Mouse (Mus musculus) embryonic facial prominence, embryonic 11.5 days (tissue): Measurements from ENCODE around the gene Zfpl1. TPM values are rescaled to one million over a fixed set of nuclear protein-coding genes. Genes with fewer than 3 reads are reported as not detected.
A peak's percentile ranks its signal among the peaks of the same experiment; 100 is the strongest.

Source experiments
- ATAC-seq: fragments of 200-750 bp; cut with Nextera tagmentation; replicated peaks from 2 replicates; pipeline ENCODE4 v1.8.0; 2017; ENCODE audit warnings: low read depth; ENCODE audit not compliant: insufficient number of reproducible peaks, low FRiP score, low TSS enrichment
- DNase-seq: peaks from one replicate; pipeline ENCODE4 v3.0.0-alpha.2; 2015; ENCODE audit warnings: low spot score
- H3K27ac ChIP-seq: fragments of 300-500 bp; sonication (generic); replicated peaks from 2 replicates; pipeline ENCODE4 v1.5.1; 2014; ENCODE audit warnings: mild to moderate bottlenecking, low read depth, low read length, control low read depth
- H3K27me3 ChIP-seq: fragments of 300-500 bp; sonication (generic); 2 replicates; pipeline ENCODE4 v1.6.1; 2014; ENCODE audit warnings: mild to moderate bottlenecking, low read length, moderate library complexity, mixed read lengths; ENCODE audit not compliant: control insufficient read depth, insufficient read depth
- H3K36me3 ChIP-seq: fragments of 300-500 bp; sonication (generic); replicated peaks from 2 replicates; pipeline ENCODE4 v1.6.1; 2014; ENCODE audit warnings: low read depth, mild to moderate bottlenecking, low read length, moderate library complexity, mixed read lengths; ENCODE audit not compliant: control insufficient read depth, insufficient read depth
- H3K4me1 ChIP-seq: fragments of 300-500 bp; sonication (generic); 2 replicates; pipeline ENCODE4 v1.6.1; 2014; ENCODE audit warnings: low read length, mixed read lengths; ENCODE audit not compliant: control insufficient read depth, insufficient read depth
- H3K4me2 ChIP-seq: fragments of 300-500 bp; sonication (generic); 2 replicates; pipeline ENCODE4 v1.6.1; 2014; ENCODE audit warnings: low read depth, mild to moderate bottlenecking, control low read depth, low read length, moderate library complexity
- H3K4me3 ChIP-seq: fragments of 300-500 bp; sonication (generic); 2 replicates; pipeline ENCODE4 v1.5.1; 2014; ENCODE audit warnings: low read depth, low read length, control low read depth
- H3K9ac ChIP-seq: fragments of 300-500 bp; sonication (generic); replicated peaks from 2 replicates; pipeline ENCODE4 v1.6.1; 2014; ENCODE audit warnings: mild to moderate bottlenecking, control low read depth, low read length
- H3K9me3 ChIP-seq: fragments of 300-500 bp; sonication (generic); replicated peaks from 2 replicates; pipeline ENCODE4 v1.6.1; 2016; ENCODE audit warnings: mild to moderate bottlenecking, low read length, inconsistent platforms, mixed read lengths; ENCODE audit not compliant: control insufficient read depth
- WGBS: fragments of 180-500 bp; shearing (Covaris S2); extraction: QIAGEN DNeasy Blood & Tissue Kit; methylation state at CpG from one replicate; pipeline ENCODE4 v1.1.7; 2014; 5-methylcytosine and 5-hydroxymethylcytosine counted together
- polyA plus RNA-seq: library from polyadenylated mRNA; unstranded; fragments of >200 nt; fragmentation: Nextera tagmentation; extraction: Ambion mirVana; gene quantifications from 2 replicates; pipeline ENCODE4 v1.2.1, GENCODE M21; 2014

Gene Zfpl1
- polyA plus RNA-seq, 1 experiment from 2014 or later = 60.7 TPM

- H3K9ac ChIP-seq = no peak overlapping the region
- no peak overlapping the region for H3K4me2 ChIP-seq
- no peak overlapping the region for H3K27ac ChIP-seq
- no peak overlapping the region for H3K4me3 ChIP-seq
- ATAC-seq (no peak), DNase-seq (no peak)
- no peaks in the 10 kb centered on the region for H3K27me3 ChIP-seq
- peaks cover 12% of the 10 kb centered on the region for H3K36me3 ChIP-seq
- H3K9me3 ChIP-seq = no peaks in the 10 kb centered on the region
- 74% methylated on average over 6 of the region's 6 CpGs for WGBS
- no peaks in the 10 kb centered on the region for H3K4me1 ChIP-seq
These were observed 28.4 kb upstream of the Zfpl1 start for GRCm38 (mm10) chr19:6113116-6113515.

- WGBS = 83% methylated on average over 7 of the region's 7 CpGs
- Histone ChIP-seq H3K36me3 (no peaks in the 10 kb centered on the region), H3K27me3 (no peaks in the 10 kb centered on the region), H3K4me2 (no peak within 1 kb of the TSS), H3K4me1 (no peaks in the 10 kb centered on the region), H3K4me3 (no peak within 1 kb of the TSS), H3K9ac (no peak within 1 kb of the TSS), H3K27ac (no peak within 1 kb of the TSS), H3K9me3 (no peaks in the 10 kb centered on the region)
- ATAC-seq (no peak), DNase-seq (no peak)
These were observed 20.8 kb upstream of the Zfpl1 start, which contains the start of gene Naaladl1 for GRCm38 (mm10) chr19:6105586-6105985. TSS of gene Naaladl1 (plus strand) at chr19:6105782.

GRCm38 (mm10) chr19:6104476-6104875 is 19.7 kb upstream of the Zfpl1 start:
- H3K4me2 ChIP-seq = no peak overlapping the region
- no peaks in the 10 kb centered on the region for H3K27me3 ChIP-seq
- no peak overlapping the region for H3K9ac ChIP-seq
- H3K4me1 ChIP-seq = no peaks in the 10 kb centered on the region
- DNase-seq (no peak), ATAC-seq (no peak)
- H3K4me3 ChIP-seq = no peak overlapping the region
- 72% methylated on average over 4 of the region's 4 CpGs for WGBS
- H3K36me3 ChIP-seq = no peaks in the 10 kb centered on the region
- H3K27ac ChIP-seq = no peak overlapping the region
- H3K9me3 ChIP-seq = no peaks in the 10 kb centered on the region

- WGBS = 78% methylated on average over 6 of the region's 6 CpGs
- H3K4me3 ChIP-seq = no peak overlapping the region
- no peak overlapping the region for H3K27ac ChIP-seq
- no peak overlapping the region for H3K4me2 ChIP-seq
- DNase-seq (no peak), ATAC-seq (no peak)
- no peaks in the 10 kb centered on the region for H3K27me3 ChIP-seq
- no peaks in the 10 kb centered on the region for H3K36me3 ChIP-seq
- H3K9ac ChIP-seq = no peak overlapping the region
- H3K4me1 ChIP-seq = no peaks in the 10 kb centered on the region
- H3K9me3 ChIP-seq = no peaks in the 10 kb centered on the region
These were observed 17.6 kb upstream of the Zfpl1 start for GRCm38 (mm10) chr19:6102169-6102853.

GRCm38 (mm10) chr19:6101186-6101585 is 16.4 kb upstream of the Zfpl1 start:
- Histone ChIP-seq H3K4me3 (no peak overlapping the region), H3K9ac (no peak overlapping the region), H3K36me3 (no peaks in the 10 kb centered on the region), H3K4me2 (no peak overlapping the region), H3K9me3 (no peaks in the 10 kb centered on the region), H3K27ac (no peak overlapping the region), H3K27me3 (no peaks in the 10 kb centered on the region), H3K4me1 (no peaks in the 10 kb centered on the region)
- WGBS = 21% methylated on average over 6 of the region's 6 CpGs
- DNase-seq (peak; percentile 56), ATAC-seq (no peak)

GRCm38 (mm10) chr19:6097847-6098246 is 13.1 kb upstream of the Zfpl1 start:
- no peak for DNase-seq
- Histone ChIP-seq H3K4me3 (no peak overlapping the region), H3K9me3 (no peaks in the 10 kb centered on the region), H3K36me3 (peaks cover 2% of the 10 kb centered on the region), H3K4me1 (no peaks in the 10 kb centered on the region), H3K27ac (no peak overlapping the region), H3K4me2 (no peak overlapping the region), H3K27me3 (no peaks in the 10 kb centered on the region), H3K9ac (no peak overlapping the region)
- no peak for ATAC-seq
- 88% methylated on average over 3 of the region's 3 CpGs for WGBS

GRCm38 (mm10) chr19:6094119-6094518 is 9.4 kb upstream of the Zfpl1 start, which contains the start of gene AC131692.1:
TSS of gene AC131692.1 (plus strand) at chr19:6094419.
- 92% methylated on average over 7 of the region's 7 CpGs for WGBS
- H3K9ac ChIP-seq = no peak within 1 kb of the TSS
- H3K36me3 ChIP-seq = peaks cover 2% of the 10 kb centered on the region

GRCm38 (mm10) chr19:6088841-6089240 is 4.1 kb upstream of the Zfpl1 start:
- H3K27ac ChIP-seq = no peak overlapping the region
- DNase-seq (no peak), ATAC-seq (no peak)
- no peaks in the 10 kb centered on the region for H3K4me1 ChIP-seq
- H3K9me3 ChIP-seq = no peaks in the 10 kb centered on the region
- H3K36me3 ChIP-seq = peaks cover 3% of the 10 kb centered on the region
- WGBS = 93% methylated on average over 13 of the region's 13 CpGs
- no peak overlapping the region for H3K4me3 ChIP-seq
- H3K9ac ChIP-seq = no peak overlapping the region
- H3K4me2 ChIP-seq = no peak overlapping the region
- H3K27me3 ChIP-seq = no peaks in the 10 kb centered on the region

More at GRCm38 (mm10) chr19:6094119-6094518, 9.4 kb upstream of the Zfpl1 start, which contains the start of gene AC131692.1:
- H3K27me3 ChIP-seq = no peaks in the 10 kb centered on the region
- no peaks in the 10 kb centered on the region for H3K4me1 ChIP-seq
- H3K9me3 ChIP-seq = no peaks in the 10 kb centered on the region
- no peak within 1 kb of the TSS for H3K4me2 ChIP-seq
- no peak within 1 kb of the TSS for H3K27ac ChIP-seq
- ATAC-seq (no peak), DNase-seq (no peak)
- no peak within 1 kb of the TSS for H3K4me3 ChIP-seq
